ENCODE assay signal across 25 mouse cellular contexts in the genomic region with DNA sequence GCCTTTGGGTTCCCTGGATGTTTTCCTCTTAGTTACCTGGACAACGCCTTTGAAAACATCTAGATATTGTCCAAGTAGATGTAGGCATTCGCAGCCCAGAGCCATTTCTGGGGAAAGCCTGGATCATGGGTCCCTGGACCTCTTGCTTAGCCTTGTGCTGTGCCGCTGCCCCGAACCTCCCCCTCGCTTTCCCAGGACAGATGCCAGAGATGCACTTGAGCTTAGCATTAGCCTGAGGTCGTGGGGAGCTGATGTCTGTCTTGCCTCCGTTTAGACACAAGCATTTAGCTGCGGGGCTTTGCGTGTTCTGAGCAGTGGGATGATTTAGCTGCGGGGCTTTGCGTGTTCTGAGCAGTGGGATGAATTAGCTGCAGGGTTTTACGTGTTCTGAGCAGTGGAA. TPM values are rescaled to one million over a fixed set of nuclear protein-coding genes. Genes with fewer than 3 reads are reported as not detected.
DNase-seq lines count a peak whose midpoint lies in the region; ATAC-seq and TF ChIP-seq lines count a peak whose summit lies in the region.
"Had no signal": no experiment of that assay in that cellular context is flagged by ENCODE, and none has a peak within 500 bp of the region (broad histone marks: within the 10 kb centered on the region; RNA-seq: fewer than 3 reads in every experiment).

No protein-coding gene starts in this region.

- H3K9me3 ChIP-seq in heart, embryonic 14.5 days (ENCODE audit: control insufficient read depth, low read length): no peaks in the 10 kb centered on the region
- H3K9me3 ChIP-seq in limb, embryonic 14.5 days (ENCODE audit: control insufficient read depth, low read length): no peaks in the 10 kb centered on the region
- H3K9me3 ChIP-seq: forebrain, embryonic 15.5 days; megakaryocyte, embryonic 14.5 days had no signal

- TF ChIP-seq POLR2A in limb, embryonic 14.5 days (IDR thresholded peaks at IDR 0.05; ENCODE audit: borderline replicate concordance, extremely low read depth, insufficient read depth, insufficient read length): no peak

- peaks cover 48% of the 10 kb centered on the region for H3K36me3 ChIP-seq in heart, embryonic 14.5 days (ENCODE audit: control insufficient read depth, insufficient read depth, low read length)
- peaks cover 35% of the 10 kb centered on the region for H3K36me3 ChIP-seq in limb, embryonic 14.5 days (ENCODE audit: control insufficient read depth, insufficient read depth, low read length)
- H3K36me3 ChIP-seq: forebrain, embryonic 15.5 days had no signal

- peak overlapping the region; percentile 6; the same call in 1 of the 2 replicates for H3K9ac ChIP-seq in heart, embryonic 14.5 days (ENCODE audit: low read length)
- H3K9ac ChIP-seq in limb, embryonic 14.5 days (ENCODE audit: low read depth, low read length, severe bottlenecking): no peak overlapping the region
- H3K9ac ChIP-seq: forebrain, embryonic 15.5 days; liver, embryonic 14.5 days had no signal

- H3K4me2 ChIP-seq in heart, embryonic 14.5 days (ENCODE audit: low read length): no peak overlapping the region
- no peak overlapping the region for H3K4me2 ChIP-seq in limb, embryonic 14.5 days (replicated peaks; ENCODE audit: low read depth, low read length, severe bottlenecking)
- H3K4me2 ChIP-seq: forebrain, embryonic 15.5 days had no signal

- DNase-seq in adrenal gland, adult (ENCODE audit: inconsistent age in 2 of 2, low spot score in 1 of 2): peak; percentile 33 to 61
- DNase-seq in adrenal gland, adult 8-10 months: no peak
- no peak for DNase-seq in heart, adult 18-20 months
- no peak for DNase-seq in limb, embryonic 14.5 days (ENCODE audit: low spot score)
- DNase-seq in right cerebral cortex, postnatal 36 days (ENCODE audit: low spot score in 2 of 2): no peak
- DNase-seq in kidney, postnatal 36 days: no peak
- DNase-seq: cerebellum, adult 11-12 months; cerebellum, postnatal 25 days; kidney, adult 11 months; kidney, postnatal 14 days; thymus, postnatal 14 days had no signal

- peaks cover 58 to 77% of the 10 kb centered on the region in 2 experiments for H3K4me1 ChIP-seq in heart, embryonic 14.5 days (ENCODE audit: control insufficient read depth in 2 of 2, insufficient read depth in 2 of 2, low read length in 2 of 2)
- peaks cover 59% of the 10 kb centered on the region for H3K4me1 ChIP-seq in brown adipose tissue, adult 24 weeks (ENCODE audit: control insufficient read depth, insufficient read depth, insufficient read length, low read length)
- peaks cover 32% of the 10 kb centered on the region for H3K4me1 ChIP-seq in limb, embryonic 14.5 days (ENCODE audit: control insufficient read depth, insufficient read depth, low read length)

- WGBS in heart, embryonic 14.5 days: 43% methylated on average over 12 of the region's 12 CpGs
- 79% methylated on average over 12 of the region's 12 CpGs for WGBS in limb, embryonic 14.5 days

- H3K4me3 ChIP-seq in heart, embryonic 14.5 days (ENCODE audit: control insufficient read depth in 1 of 2, insufficient read depth in 1 of 2, low read depth in 1 of 2, low read length in 2 of 2): no peak overlapping the region
- H3K4me3 ChIP-seq in brown adipose tissue, adult 24 weeks (ENCODE audit: insufficient read depth, low read depth, low read length): no peak overlapping the region
- no peak overlapping the region for H3K4me3 ChIP-seq in limb, embryonic 14.5 days (replicated peaks; ENCODE audit: low read length)
- H3K4me3 ChIP-seq: erythroblast, embryonic 14.5 days; forebrain, embryonic 15.5 days; megakaryocyte, embryonic 14.5 days had no signal

- ATAC-seq in heart, embryonic 14.5 days (ENCODE audit: insufficient number of reproducible peaks, insufficient read depth, low FRiP score, low read depth): no peak
- no peak for ATAC-seq in limb, embryonic 14.5 days (ENCODE audit: low FRiP score, low read depth)
- ATAC-seq: forebrain, embryonic 15.5 days; hindbrain, postnatal 0 days; lung, postnatal 0 days had no signal

- peak overlapping the region; percentile 16 to 96; a peak in 3 of 4 replicates for H3K27ac ChIP-seq in heart, embryonic 14.5 days (replicated peaks in 1 of 2; ENCODE audit: control insufficient read depth in 1 of 2, insufficient read depth in 1 of 2, low read depth in 2 of 2, low read length in 2 of 2)
- H3K27ac ChIP-seq in brown adipose tissue, adult 24 weeks (replicated peaks; ENCODE audit: low read depth, low read length): peak overlapping the region; percentile 96
- peak overlapping the region; percentile 38 for H3K27ac ChIP-seq in limb, embryonic 14.5 days (replicated peaks; ENCODE audit: low read depth, low read length)
- H3K27ac ChIP-seq: forebrain, embryonic 15.5 days; hindbrain, postnatal 0 days; liver, embryonic 14.5 days had no signal

- H3K27me3 ChIP-seq in heart, embryonic 14.5 days (ENCODE audit: control insufficient read depth, insufficient read depth, low read length): no peaks in the 10 kb centered on the region
- H3K27me3 ChIP-seq in limb, embryonic 14.5 days (ENCODE audit: control insufficient read depth, insufficient read depth, low read length): no peaks in the 10 kb centered on the region
- H3K27me3 ChIP-seq: forebrain, embryonic 15.5 days had no signal

RNA-seq across cellular contexts. Expression of gene Hspg2, which starts 31.6 kb away (rescaled TPM):
- 100 to 1,000 TPM; 107 to 236 (median 145) TPM for total RNA-seq in adrenal gland, adult 8-10 months (2022)
- polyA plus RNA-seq in heart, embryonic 14.5 days (2014; fragmentation: Nextera tagmentation; extraction: Ambion mirVana): 67.5 and 68.3 TPM in 2 replicates
- total RNA-seq in heart, adult 18-20 months (2021): 100 to 1,000 TPM; 153 to 170 TPM
- polyA plus RNA-seq in brown adipose tissue, adult 24 weeks (2012; ENCODE audit: insufficient read depth, insufficient read length, missing spikeins): 32.5 and 49.7 TPM in 2 replicates
- 97.4 and 126 TPM in 2 replicates for polyA plus RNA-seq in limb, embryonic 14.5 days (2012; rRNA removed)
- polyA plus RNA-seq in limb, embryonic 14.5 days (2014; fragmentation: Nextera tagmentation; extraction: Ambion mirVana): 65.6 and 68.4 TPM in 2 replicates

RNA-seq across cellular contexts. Expression of gene 1700013G24Rik, which starts 47.1 kb away (rescaled TPM):
- not detected for total RNA-seq in adrenal gland, adult 8-10 months (2022)
- not detected in 2 replicates for polyA plus RNA-seq in heart, embryonic 14.5 days (2014; fragmentation: Nextera tagmentation; extraction: Ambion mirVana)
- total RNA-seq in heart, adult 18-20 months (2021): not detected
- polyA plus RNA-seq in brown adipose tissue, adult 24 weeks (2012; ENCODE audit: insufficient read depth, insufficient read length, missing spikeins): not detected in 2 replicates
- 0.23 and 0.26 TPM in 2 replicates for polyA plus RNA-seq in limb, embryonic 14.5 days (2012; rRNA removed)
- polyA plus RNA-seq in limb, embryonic 14.5 days (2014; fragmentation: Nextera tagmentation; extraction: Ambion mirVana): 0.30 TPM in 1 of 2 replicates, not detected in the other
- total RNA-seq: adrenal gland, adult 2 months; granulocyte monocyte progenitor cell, adult 5-6 weeks; hindbrain, postnatal 0 days; layer of hippocampus, postnatal 10 days; left cerebral cortex, postnatal 36 days; MEL; midbrain, postnatal 0 days had no signal
- polyA plus RNA-seq: adrenal gland, adult 2 months; erythroblast, embryonic 14.5 days; forebrain, embryonic 15.5 days; hindbrain, postnatal 0 days; liver, embryonic 14.5 days; lung, postnatal 0 days; midbrain, postnatal 0 days had no signal

Comparison
In these comparisons a context has a peak if more than half of its experiments do, and no peak if none do; other contexts are left out.
1. DNase-seq: peak in adrenal gland, adult (2 of 2); none in adrenal gland, adult 8-10 months (single experiment), heart, adult 18-20 months (0 of 2), limb, embryonic 14.5 days (single experiment), right cerebral cortex, postnatal 36 days (0 of 2) and kidney, postnatal 36 days (0 of 2).
2. H3K27ac ChIP-seq: peak in every context shown above with its lines; median percentile 96 in brown adipose tissue, adult 24 weeks; 56 in heart, embryonic 14.5 days; 38 in limb, embryonic 14.5 days.